Mouse (Mus musculus): ENCODE measurements around the gene Plpp3.

- TF ChIP-seq POLR2A (IDR thresholded peaks at IDR 0.05; ENCODE audit: insufficient read depth, low read depth, low read length) (no peak), CTCF (IDR thresholded peaks at IDR 0.05; ENCODE audit: insufficient read depth, low read depth, low read length) (no peak)
Observed at GRCm38 (mm10) chr4:105164952-105165351, 7.8 kb downstream of the Plpp3 start.

All from olfactory bulb, adult 2 months (tissue).